Mouse (Mus musculus) brain, embryonic 14.5 days (tissue): ENCODE results near the gene Acer3. TPM values are rescaled to one million over a fixed set of nuclear protein-coding genes. Genes with fewer than 3 reads are reported as not detected.

Experiments used
- DNase-seq: peaks from one replicate; pipeline ENCODE4 v3.0.0-alpha.2; 2011; ENCODE audit warnings: low read depth
- CTCF ChIP-seq: fragments of 200-500 bp; IDR thresholded peaks from 2 replicates; pipeline ENCODE4 v1.5.1; 2012; ENCODE audit warnings: inconsistent platforms, mild to moderate bottlenecking, moderate library complexity, borderline replicate concordance; ENCODE audit not compliant: insufficient read depth, insufficient read length; ENCODE audit errors: extremely low read depth
- POLR2A ChIP-seq: fragments of 200-500 bp; IDR thresholded peaks from 2 replicates; pipeline ENCODE4 v1.6.1; 2012; ENCODE audit warnings: mild to moderate bottlenecking, inconsistent platforms, borderline replicate concordance; ENCODE audit not compliant: poor library complexity, insufficient read depth, insufficient read length, severe bottlenecking; ENCODE audit errors: extremely low read depth
- polyA plus RNA-seq: library from polyadenylated mRNA; depleted of rRNA; stranded (reverse); fragments of >200 nt; gene quantifications from 2 replicates; pipeline ENCODE4 v1.2.3, GENCODE M21; 2012; rRNA removed

Gene Acer3
- polyA plus RNA-seq, 1 experiment = 10.5 TPM

GRCm38 (mm10) chr7:98172661-98173060, 148.3 kb downstream of the Acer3 start:
- no peak for TF ChIP-seq POLR2A
- no peak for TF ChIP-seq CTCF
- DNase-seq = no peak

DNA sequence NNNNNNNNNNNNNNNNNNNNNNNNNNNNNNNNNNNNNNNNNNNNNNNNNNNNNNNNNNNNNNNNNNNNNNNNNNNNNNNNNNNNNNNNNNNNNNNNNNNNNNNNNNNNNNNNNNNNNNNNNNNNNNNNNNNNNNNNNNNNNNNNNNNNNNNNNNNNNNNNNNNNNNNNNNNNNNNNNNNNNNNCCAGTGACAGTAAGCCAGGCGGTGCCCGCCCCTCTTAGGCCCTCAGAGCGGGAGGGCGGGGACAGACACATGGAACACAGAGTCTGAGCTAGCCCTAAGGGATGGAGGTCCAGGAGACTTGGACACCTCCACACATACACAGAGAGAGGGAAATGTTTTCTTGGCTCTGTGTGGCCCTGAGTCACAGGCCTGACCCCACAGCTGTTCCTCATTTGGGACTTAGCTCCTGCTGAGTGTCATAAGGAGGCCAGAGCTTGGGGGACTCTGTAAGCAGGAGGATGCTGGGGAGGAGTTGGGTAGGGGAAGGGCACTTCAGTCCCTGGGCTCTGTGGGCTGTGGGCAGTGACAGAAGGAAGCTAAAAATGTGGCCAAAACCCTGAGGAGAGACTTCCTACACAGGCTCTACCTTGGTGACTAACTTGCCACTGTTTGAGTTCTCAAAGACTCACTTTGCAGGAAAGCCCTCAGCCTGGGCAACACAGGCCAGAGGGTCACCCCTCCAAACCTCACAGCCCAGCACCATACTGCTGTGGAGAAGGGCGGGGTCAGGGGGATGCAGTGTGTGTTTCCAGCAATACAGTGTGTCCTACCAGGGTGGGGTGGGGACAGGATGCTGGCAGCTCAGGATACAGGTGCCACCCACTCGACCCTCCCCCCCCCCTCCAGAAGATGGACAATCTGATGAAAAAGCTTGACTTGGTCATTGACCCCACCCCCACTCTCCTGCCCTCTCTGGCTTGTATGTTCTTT, 149.6 kb downstream of the Acer3 start:
- TF ChIP-seq CTCF (no peak), POLR2A (no peak)
- no peak for DNase-seq

- DNase-seq = no peak
- TF ChIP-seq CTCF = no peak
- no peak for TF ChIP-seq POLR2A
Measured at GRCm38 (mm10) chr7:98164999-98165528, 155.9 kb downstream of the Acer3 start.

- DNase-seq = no peak
- TF ChIP-seq POLR2A (no peak), CTCF (no peak)
Measured at GRCm38 (mm10) chr7:98164382-98164998, 156.5 kb downstream of the Acer3 start.

DNA sequence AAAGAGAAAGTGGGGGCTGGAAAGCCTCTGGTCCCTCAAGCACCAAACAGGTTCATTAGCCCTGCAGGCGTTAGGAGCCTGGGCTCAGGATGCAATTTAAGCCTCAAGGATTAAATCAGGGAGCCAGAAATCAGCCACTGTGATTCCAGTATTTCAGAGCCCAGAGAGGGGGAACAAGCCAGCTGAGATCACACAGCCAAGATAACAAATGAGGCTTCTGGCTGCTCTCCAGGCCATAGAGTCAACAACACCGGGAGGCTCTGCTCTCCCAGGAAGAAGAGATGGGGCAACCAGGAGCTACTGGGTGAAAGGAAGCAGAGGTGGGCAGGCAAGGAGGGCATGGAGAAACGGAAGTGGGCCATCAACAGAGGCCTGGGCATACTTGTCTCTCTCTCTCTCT, 157.3 kb downstream of the Acer3 start:
- TF ChIP-seq CTCF (no peak), POLR2A (no peak)
- no peak for DNase-seq

DNA sequence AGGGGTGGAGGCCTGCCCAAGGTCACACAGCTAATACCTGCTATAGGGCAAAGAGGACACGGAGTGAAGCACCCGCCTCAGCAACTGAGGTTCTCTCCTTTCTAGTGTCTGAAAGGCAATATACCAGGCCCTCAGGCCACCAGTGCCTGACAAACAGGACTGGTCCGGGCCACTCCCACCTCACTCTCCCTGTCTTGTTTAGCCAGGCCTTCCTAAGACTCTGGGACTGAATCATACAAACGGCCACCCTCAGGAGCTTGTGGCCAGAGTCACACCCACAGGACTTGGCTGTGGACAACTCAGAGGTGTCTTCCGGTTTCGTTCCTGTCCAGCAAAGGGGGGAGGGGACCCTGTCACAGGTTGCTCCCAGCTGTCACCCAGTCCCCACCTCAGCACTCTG, 158.8 kb downstream of the Acer3 start:
- no peak for TF ChIP-seq POLR2A
- TF ChIP-seq CTCF = no peak
- DNase-seq = no peak

DNA sequence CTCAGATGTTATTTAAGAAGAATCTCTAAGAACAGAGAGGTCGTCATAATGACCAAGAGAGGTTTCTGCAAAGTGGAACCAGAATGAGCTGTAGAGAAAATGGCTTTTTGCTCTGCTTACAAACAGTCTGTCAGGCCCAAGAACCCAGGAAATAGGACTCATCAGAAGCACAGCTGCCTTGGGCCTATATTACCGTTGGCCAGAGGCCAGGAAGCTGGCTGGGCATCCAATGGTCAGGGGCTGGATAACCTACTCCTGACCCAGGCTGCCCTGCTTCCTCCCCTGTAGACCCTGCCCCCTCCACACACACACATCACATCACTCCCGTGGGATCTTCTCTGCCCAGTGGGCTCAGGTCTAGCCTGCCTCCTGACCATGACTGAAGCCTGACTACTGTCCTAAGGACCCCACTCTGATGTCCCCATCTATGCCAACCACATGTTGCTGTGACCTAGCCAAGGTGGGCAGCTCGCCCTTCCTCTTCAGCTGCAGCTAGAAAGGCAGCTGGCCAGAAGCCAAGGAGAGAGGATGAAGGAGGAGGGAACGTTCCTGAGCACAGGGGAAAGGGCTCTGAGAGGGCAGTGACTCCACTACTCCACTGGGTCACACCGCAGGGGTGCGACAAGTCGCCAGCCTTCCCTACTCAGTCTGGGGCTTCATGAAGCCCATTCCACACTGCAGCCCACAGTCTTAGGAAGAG, 160.8 kb downstream of the Acer3 start:
- DNase-seq = no peak
- TF ChIP-seq POLR2A (no peak), CTCF (no peak)

- DNase-seq = no peak
- TF ChIP-seq POLR2A (no peak), CTCF (no peak)
Measured at GRCm38 (mm10) chr7:98158481-98158880, 162.5 kb downstream of the Acer3 start.

- DNase-seq = no peak
- TF ChIP-seq CTCF (no peak), POLR2A (no peak)
Measured at GRCm38 (mm10) chr7:98157636-98158332, 163.2 kb downstream of the Acer3 start.

Other genes with a start within 250 kb of the Acer3 start
- gene Myo7a, start 201.7 kb downstream of the Acer3 start, polyA plus RNA-seq = 25.9 and 42.1 TPM in 2 replicates
- gene Omp, start 175.7 kb downstream of the Acer3 start, polyA plus RNA-seq = 0.18 and 0.33 TPM in 2 replicates
- gene Capn5, start 142.9 kb downstream of the Acer3 start, polyA plus RNA-seq = 20.1 and 25.7 TPM in 2 replicates
- 0.27 and 0.32 TPM in 2 replicates for gene B3gnt6, start 121.7 kb downstream of the Acer3 start, polyA plus RNA-seq
- gene Tsku, start 40.1 kb upstream of the Acer3 start, polyA plus RNA-seq = 16.0 and 19.1 TPM in 2 replicates
- gene Gucy2d, start 119.2 kb upstream of the Acer3 start, polyA plus RNA-seq = 0.11 TPM in 1 of 2 replicates, not detected in the other
- gene Lrrc32, start 168.1 kb upstream of the Acer3 start, polyA plus RNA-seq = 3.8 and 6.7 TPM in 2 replicates